Mouse (Mus musculus): Measurements from ENCODE around the gene Fcer2a. TPM values are rescaled to one million over a fixed set of nuclear protein-coding genes. Genes with fewer than 3 reads are reported as not detected.

Fcer2a gene
- 9.2 TPM for polyA plus RNA-seq (2014; fragmentation: Illumina TruSeq; extraction: RNeasy Lipid Tissue Mini Kit (QIAGEN cat#74804); ENCODE audit: insufficient read depth, low read depth, low replicate concordance)

GRCm38 (mm10) chr8:3694121-3694520 lies at the start of gene Fcer2a:
TSS of gene Fcer2a (minus strand) at chr8:3694175.

GRCm38 (mm10) chr8:3720551-3720950 lies 26.6 kb upstream of the Fcer2a start, which contains the start of gene Clec4g:
TSS of gene Clec4g (minus strand) at chr8:3720651.

GRCm38 (mm10) chr8:3676131-3676992 lies 17.6 kb downstream of the Fcer2a start, which contains the start of gene Trappc5:
TSS of gene Trappc5 (plus strand) at chr8:3676299.

GRCm38 (mm10) chr8:3671980-3672491 lies 21.9 kb downstream of the Fcer2a start, which contains the start of gene Fcor:
TSS of gene Fcor (minus strand) at chr8:3672362.

GRCm38 (mm10) chr8:3665507-3665906 lies 28.5 kb downstream of the Fcer2a start, which contains the start of gene Mcemp1:
TSS of gene Mcemp1 (plus strand) at chr8:3665754.

GRCm38 (mm10) chr8:3655526-3655925 lies 38.4 kb downstream of the Fcer2a start, which contains the start of gene Retn:
TSS of gene Retn (plus strand) at chr8:3655770.

Other genes starting within 250 kb of the Fcer2a start
- gene Pex11g, start 226.5 kb downstream of the Fcer2a start, polyA plus RNA-seq (2014; fragmentation: Illumina TruSeq; extraction: RNeasy Lipid Tissue Mini Kit (QIAGEN cat#74804); ENCODE audit: insufficient read depth, low read depth, low replicate concordance) = 7.5 TPM
- gene Tex45, start 223.3 kb downstream of the Fcer2a start, polyA plus RNA-seq (2014; fragmentation: Illumina TruSeq; extraction: RNeasy Lipid Tissue Mini Kit (QIAGEN cat#74804); ENCODE audit: insufficient read depth, low read depth, low replicate concordance) = not detected
- 16.9 TPM for gene Zfp358, start 201.0 kb downstream of the Fcer2a start, polyA plus RNA-seq (2014; fragmentation: Illumina TruSeq; extraction: RNeasy Lipid Tissue Mini Kit (QIAGEN cat#74804); ENCODE audit: insufficient read depth, low read depth, low replicate concordance)
- 27.1 TPM for gene Mcoln1, start 193.7 kb downstream of the Fcer2a start, polyA plus RNA-seq (2014; fragmentation: Illumina TruSeq; extraction: RNeasy Lipid Tissue Mini Kit (QIAGEN cat#74804); ENCODE audit: insufficient read depth, low read depth, low replicate concordance)
- gene Pnpla6, start 178.8 kb downstream of the Fcer2a start, polyA plus RNA-seq (2014; fragmentation: Illumina TruSeq; extraction: RNeasy Lipid Tissue Mini Kit (QIAGEN cat#74804); ENCODE audit: insufficient read depth, low read depth, low replicate concordance) = 19.3 TPM
- gene C330021F23Rik, start 126.2 kb downstream of the Fcer2a start, polyA plus RNA-seq (2014; fragmentation: Illumina TruSeq; extraction: RNeasy Lipid Tissue Mini Kit (QIAGEN cat#74804); ENCODE audit: insufficient read depth, low read depth, low replicate concordance) = not detected
- 16.3 TPM for gene Camsap3, start 106.9 kb downstream of the Fcer2a start, polyA plus RNA-seq (2014; fragmentation: Illumina TruSeq; extraction: RNeasy Lipid Tissue Mini Kit (QIAGEN cat#74804); ENCODE audit: insufficient read depth, low read depth, low replicate concordance)
- 21.9 TPM for gene Xab2, start 72.9 kb downstream of the Fcer2a start, polyA plus RNA-seq (2014; fragmentation: Illumina TruSeq; extraction: RNeasy Lipid Tissue Mini Kit (QIAGEN cat#74804); ENCODE audit: insufficient read depth, low read depth, low replicate concordance)
- 83.2 TPM for gene Pet100, start 72.6 kb downstream of the Fcer2a start, polyA plus RNA-seq (2014; fragmentation: Illumina TruSeq; extraction: RNeasy Lipid Tissue Mini Kit (QIAGEN cat#74804); ENCODE audit: insufficient read depth, low read depth, low replicate concordance)
- not detected for gene Pcp2, start 68.6 kb downstream of the Fcer2a start, polyA plus RNA-seq (2014; fragmentation: Illumina TruSeq; extraction: RNeasy Lipid Tissue Mini Kit (QIAGEN cat#74804); ENCODE audit: insufficient read depth, low read depth, low replicate concordance)
- 57.5 TPM for gene Stxbp2, start 63.2 kb downstream of the Fcer2a start, polyA plus RNA-seq (2014; fragmentation: Illumina TruSeq; extraction: RNeasy Lipid Tissue Mini Kit (QIAGEN cat#74804); ENCODE audit: insufficient read depth, low read depth, low replicate concordance)
- 55.2 TPM for gene Retn, start 38.4 kb downstream of the Fcer2a start, polyA plus RNA-seq (2014; fragmentation: Illumina TruSeq; extraction: RNeasy Lipid Tissue Mini Kit (QIAGEN cat#74804); ENCODE audit: insufficient read depth, low read depth, low replicate concordance)
- gene Mcemp1, start 28.4 kb downstream of the Fcer2a start, polyA plus RNA-seq (2014; fragmentation: Illumina TruSeq; extraction: RNeasy Lipid Tissue Mini Kit (QIAGEN cat#74804); ENCODE audit: insufficient read depth, low read depth, low replicate concordance) = 26.2 TPM
- 17.8 TPM for gene Fcor, start 21.8 kb downstream of the Fcer2a start, polyA plus RNA-seq (2014; fragmentation: Illumina TruSeq; extraction: RNeasy Lipid Tissue Mini Kit (QIAGEN cat#74804); ENCODE audit: insufficient read depth, low read depth, low replicate concordance)
- 18.4 TPM for gene Trappc5, start 17.9 kb downstream of the Fcer2a start, polyA plus RNA-seq (2014; fragmentation: Illumina TruSeq; extraction: RNeasy Lipid Tissue Mini Kit (QIAGEN cat#74804); ENCODE audit: insufficient read depth, low read depth, low replicate concordance)
- gene Clec4g, start 26.5 kb upstream of the Fcer2a start, polyA plus RNA-seq (2014; fragmentation: Illumina TruSeq; extraction: RNeasy Lipid Tissue Mini Kit (QIAGEN cat#74804); ENCODE audit: insufficient read depth, low read depth, low replicate concordance) = 1.3 TPM
- gene Cd209a, start 54.8 kb upstream of the Fcer2a start, polyA plus RNA-seq (2014; fragmentation: Illumina TruSeq; extraction: RNeasy Lipid Tissue Mini Kit (QIAGEN cat#74804); ENCODE audit: insufficient read depth, low read depth, low replicate concordance) = 15.2 TPM
- gene Cd209e, start 160.1 kb upstream of the Fcer2a start, polyA plus RNA-seq (2014; fragmentation: Illumina TruSeq; extraction: RNeasy Lipid Tissue Mini Kit (QIAGEN cat#74804); ENCODE audit: insufficient read depth, low read depth, low replicate concordance) = 0.12 TPM
- 3.7 TPM for gene Cd209d, start 184.4 kb upstream of the Fcer2a start, polyA plus RNA-seq (2014; fragmentation: Illumina TruSeq; extraction: RNeasy Lipid Tissue Mini Kit (QIAGEN cat#74804); ENCODE audit: insufficient read depth, low read depth, low replicate concordance)
- gene Cd209b, start 232.7 kb upstream of the Fcer2a start, polyA plus RNA-seq (2014; fragmentation: Illumina TruSeq; extraction: RNeasy Lipid Tissue Mini Kit (QIAGEN cat#74804); ENCODE audit: insufficient read depth, low read depth, low replicate concordance) = 1.6 TPM